Mouse (Mus musculus) neural tube, embryonic 10.5 days (tissue): ENCODE results near the gene Cd248.

Experiments
- DNase-seq: peaks from one replicate; pipeline ENCODE4 v3.0.0-alpha.2; 2017; ENCODE audit warnings: low spot score; ENCODE audit errors: extremely low spot score

Gene Cd248

DNA sequence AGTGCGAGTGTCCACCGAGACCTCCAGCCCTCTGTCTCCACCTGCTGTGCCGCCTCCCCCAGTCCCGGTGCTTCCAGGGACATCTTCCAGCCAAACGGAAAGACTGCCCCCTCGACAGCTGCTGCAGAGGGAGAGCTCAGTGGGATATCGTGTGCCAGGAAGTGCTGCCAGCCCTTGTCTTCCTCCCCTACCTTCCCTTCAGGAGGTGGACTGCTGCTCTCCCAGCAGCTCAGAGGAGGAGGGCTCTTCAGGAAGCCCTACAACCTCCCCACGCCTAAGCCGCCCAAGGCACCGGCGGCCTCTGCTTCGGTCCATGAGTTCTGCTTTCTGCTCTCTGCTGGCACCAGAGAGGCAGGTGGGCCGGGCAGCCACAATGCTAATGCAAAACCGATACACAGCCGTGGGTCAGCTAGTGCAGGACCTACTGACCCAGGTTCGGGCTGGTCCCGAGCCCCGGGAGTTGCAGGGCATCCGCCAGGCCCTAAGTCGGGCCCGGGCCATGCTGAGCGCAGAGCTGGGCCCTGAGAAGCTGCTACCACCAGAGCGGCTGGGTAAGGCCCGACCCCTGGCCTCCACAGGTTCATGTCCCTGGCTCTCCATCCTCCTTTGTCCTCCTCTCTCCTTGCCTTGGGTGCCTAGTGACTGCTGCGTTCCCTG lies 15.6 kb upstream of the Cd248 start:
- DNase-seq, result peak; percentile 16

DNA sequence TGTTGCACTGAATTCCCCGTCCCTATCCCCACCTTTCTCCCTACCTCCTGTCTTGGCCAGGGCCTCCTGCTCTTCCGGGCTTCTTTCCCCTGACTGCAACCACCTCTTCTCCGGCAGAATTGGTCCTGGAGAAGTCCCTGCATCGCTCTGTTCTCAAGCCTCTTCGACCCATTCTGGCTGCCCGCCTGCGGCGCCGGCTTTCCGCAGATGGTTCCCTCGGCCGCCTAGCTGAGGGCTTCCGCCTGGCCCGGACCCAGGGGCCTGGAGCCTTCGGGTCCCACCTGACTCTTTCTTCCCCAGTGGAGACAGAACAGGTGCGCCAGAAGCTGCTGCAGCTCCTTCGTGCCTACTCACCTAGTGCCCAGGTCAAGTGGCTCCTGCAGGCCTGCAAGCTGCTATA lies 15.0 kb upstream of the Cd248 start:
- DNase-seq, result peak; percentile 14

DNA sequence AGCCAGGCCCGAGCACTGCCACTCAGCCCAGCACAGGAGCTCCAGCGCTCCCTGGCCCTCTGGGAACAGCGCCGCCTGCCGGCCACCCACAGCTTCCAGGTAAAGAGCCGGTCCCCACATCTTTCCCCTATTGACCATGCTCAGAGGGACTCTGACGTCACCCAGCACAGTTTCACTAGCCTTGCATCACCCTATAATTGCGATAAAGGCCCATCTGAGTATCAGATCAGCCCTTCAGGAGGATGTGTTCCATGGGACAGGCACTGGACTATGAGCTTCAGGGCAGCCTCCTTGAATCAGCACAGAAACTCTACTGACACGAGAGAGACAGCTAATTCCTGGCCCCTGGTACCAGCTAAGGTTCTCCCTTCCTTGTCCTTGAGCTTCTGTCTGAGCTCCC lies 14.0 kb upstream of the Cd248 start:
- peak; percentile 74 for DNase-seq

DNA sequence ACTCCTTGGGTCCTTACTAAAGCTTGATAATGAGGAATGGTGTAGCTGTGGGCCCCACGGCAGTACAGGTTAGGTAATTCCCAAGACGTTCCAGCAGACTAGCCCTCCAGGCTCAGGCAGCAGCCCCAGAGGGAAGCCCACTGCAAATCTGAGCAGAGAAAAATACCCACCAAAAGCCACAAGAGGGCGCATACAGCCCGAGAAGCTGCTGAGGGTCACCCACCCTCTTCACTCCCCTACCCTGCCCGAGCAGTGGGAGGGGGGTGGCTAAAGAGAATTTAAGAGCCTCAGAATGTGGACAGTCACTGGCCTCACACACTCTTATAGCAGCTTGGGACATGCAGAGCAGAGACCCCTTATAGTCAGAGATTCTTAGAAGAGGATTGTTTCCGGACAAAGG lies 11.6 kb upstream of the Cd248 start:
- peak; percentile 71 for DNase-seq

DNA sequence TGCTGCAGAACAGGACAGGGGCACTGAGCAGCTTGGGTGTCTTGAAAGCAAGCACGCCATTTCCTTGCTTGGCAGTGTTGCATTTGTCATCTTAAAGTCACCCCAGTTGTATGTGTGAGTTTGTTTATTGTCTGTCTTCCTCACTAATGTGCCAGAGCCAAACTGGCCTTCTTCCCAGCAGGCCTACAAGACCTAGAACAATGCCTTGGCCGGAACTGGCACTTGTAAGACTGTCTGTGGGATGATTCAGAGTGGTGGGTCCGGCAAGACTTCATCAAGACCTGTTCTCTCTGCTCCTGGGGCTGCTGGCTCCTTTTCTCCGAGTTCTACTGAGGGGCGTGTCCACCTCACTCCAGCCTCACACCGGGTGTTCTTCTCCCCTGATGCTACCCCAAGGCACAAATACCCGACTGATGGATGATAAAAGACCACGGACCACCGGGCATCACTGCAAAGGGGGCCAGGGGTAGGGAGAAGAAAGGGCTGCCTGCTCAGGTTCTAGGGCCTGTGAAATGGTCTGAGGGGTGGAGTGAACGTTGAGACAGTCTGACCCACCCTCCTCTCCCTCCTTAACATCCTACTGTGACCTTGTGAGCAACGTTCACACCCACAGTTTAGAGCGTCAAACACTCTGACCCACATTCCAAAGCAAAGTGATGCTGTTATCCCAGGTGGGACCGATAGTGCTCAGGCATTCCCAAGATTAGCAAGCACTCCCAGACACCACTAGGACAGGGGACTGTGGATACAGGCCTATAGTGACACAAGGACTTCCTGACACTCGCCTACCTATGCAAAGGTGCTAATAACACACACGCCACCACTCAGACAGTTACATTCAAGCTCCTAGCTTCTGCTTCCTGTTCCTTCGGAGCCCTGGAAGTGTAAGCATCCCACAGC lies 9.8 kb upstream of the Cd248 start:
- no peak for DNase-seq

DNA sequence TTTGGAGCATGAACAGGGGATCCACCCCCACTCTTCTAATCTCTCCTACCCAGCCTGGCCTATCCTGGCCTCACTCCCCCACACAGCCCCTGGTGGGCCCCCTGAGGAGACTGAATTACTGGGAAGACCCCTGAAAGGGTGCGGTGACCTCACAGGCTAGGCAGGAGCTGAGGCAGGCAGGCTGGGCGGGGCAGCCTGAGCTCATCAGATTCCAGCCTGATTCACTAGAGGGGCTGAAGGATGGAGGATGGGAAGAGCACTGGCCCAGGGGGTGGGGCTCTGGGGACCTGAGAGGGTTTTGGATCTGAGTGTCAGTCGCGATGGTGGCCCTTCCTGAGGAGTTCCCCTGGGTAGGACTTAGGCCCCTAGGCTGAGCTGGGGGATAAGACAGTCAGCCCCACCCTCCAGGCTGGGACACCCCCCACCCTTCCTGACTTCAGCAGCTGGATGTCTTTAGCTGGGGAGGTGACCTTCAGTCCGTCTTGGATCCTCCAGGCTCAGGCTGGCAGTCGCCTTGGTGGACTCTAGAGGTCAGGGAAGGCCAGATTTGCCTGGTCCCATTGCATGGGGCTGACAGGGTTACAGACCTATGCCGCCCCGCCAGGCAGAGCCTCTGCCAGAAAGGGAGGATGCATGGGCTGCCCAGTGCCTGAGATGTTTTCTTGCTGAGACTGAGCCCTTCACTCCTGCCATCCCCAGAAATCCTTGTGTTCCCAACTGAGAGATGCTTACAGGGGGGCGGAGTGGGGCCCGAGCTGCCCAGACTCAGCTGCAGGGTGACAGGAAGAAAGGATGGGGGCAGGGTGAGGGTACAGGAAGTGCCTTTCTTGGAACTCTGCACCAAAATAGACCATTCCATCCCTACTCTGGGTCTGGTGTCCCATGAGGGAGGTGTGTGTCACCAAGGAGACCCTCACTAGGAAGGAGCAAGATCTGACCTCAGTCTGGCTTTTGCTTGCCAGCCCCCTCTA lies 8.8 kb upstream of the Cd248 start:
- DNase-seq, result no peak

DNA sequence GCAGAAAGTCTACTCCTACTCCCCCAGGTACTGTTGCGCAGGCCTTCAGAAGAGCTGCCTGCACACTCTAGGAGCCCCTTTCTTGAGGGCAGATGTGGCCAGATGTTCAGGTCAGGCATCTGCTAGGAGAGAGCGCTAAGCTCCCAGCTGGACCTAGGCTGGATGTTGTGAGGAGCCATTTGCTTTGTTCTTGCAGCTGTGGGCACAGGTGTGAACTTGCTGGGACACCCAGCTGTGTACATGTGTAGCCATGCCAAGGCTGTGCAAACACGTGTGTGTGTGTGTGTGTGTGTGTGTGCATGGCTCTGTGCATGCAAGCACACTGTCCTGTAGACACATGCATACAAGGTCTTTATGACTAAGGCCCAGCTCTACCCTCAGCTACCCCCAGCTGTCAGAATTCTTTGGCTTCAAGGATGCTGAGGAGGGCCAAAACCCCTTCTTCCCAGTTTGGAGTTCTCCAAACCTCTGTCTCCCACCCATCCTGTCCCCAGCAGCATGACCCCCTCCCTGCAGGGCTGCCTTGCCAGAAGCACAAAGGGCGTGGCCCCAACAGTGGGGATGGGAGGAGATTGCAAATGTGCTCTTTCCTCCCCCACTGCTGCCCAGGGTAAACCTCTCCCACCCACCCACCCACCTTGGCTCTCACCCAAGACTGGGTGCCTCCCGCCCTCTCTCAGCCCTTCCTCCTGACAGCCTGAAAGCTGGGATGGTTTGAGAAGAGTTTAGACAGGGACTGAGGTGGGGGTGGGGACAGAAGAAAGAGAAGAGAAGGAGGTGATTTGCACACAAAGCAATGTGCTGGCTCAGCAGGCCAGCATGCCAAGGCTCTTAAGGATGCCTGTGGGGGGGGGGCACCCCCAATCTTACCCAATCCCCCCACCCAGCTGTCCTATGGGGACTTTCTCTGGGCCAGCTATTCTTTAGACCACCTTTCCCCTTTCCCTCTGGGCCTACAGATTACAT lies 7.2 kb upstream of the Cd248 start:
- no peak for DNase-seq

DNA sequence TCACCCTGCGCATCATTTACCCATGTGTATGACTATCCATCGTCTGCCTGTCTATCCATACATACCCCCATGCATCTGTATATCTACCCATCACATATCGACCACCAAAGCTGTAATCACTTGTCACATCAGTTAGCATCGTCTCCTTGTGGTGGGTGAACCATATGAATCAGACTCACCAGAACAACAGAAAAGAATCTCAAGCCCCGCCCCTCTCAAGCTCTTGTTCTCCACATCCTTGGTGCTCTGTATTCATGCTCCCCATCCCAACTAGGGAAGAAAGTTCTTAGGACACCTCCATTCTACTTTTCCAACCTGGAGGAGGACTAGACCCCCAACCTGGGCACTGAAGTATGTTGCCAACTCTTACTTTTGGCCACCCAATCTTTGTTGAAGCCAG lies 5.8 kb upstream of the Cd248 start:
- no peak for DNase-seq

DNA sequence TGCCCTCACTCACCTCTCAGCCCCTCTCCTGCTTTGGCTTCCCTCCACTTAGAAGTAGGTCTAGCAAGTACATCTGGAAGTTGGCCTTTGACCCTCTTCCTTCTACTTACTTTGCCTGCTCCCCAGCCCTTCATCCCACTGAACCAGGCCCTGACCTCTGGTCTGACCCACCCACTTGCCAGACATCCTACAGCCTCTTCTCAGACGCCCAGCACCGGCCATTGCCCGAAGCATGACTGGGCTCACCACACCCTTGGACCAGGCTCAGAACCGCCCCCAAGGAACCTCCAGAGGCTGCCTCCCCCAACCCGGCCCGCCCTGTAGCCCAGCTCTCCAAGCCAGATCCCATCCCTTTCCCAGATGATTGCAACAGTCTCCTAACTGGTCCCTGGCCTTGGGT lies 5.4 kb upstream of the Cd248 start:
- DNase-seq, result no peak

DNA sequence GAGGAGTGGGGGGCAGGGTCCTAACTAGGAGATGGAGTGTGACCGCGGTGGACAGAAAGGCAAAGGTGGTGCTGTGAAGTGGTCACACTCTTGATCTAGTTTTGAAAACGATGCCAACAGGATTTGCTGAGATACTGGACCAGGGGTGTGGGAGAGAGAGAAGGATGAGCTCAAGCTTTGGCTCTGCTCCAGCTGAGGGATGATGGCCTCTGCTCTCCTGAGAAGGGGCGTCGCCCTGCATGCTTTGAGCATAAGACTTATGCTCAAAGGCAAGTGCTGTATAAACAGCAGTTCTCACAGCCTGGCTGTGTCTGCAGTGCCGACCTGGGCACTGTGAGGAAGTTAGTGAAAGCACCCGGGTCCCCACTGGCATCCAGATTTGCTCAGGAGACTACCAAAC lies 2.8 kb upstream of the Cd248 start:
- DNase-seq, result no peak

DNA sequence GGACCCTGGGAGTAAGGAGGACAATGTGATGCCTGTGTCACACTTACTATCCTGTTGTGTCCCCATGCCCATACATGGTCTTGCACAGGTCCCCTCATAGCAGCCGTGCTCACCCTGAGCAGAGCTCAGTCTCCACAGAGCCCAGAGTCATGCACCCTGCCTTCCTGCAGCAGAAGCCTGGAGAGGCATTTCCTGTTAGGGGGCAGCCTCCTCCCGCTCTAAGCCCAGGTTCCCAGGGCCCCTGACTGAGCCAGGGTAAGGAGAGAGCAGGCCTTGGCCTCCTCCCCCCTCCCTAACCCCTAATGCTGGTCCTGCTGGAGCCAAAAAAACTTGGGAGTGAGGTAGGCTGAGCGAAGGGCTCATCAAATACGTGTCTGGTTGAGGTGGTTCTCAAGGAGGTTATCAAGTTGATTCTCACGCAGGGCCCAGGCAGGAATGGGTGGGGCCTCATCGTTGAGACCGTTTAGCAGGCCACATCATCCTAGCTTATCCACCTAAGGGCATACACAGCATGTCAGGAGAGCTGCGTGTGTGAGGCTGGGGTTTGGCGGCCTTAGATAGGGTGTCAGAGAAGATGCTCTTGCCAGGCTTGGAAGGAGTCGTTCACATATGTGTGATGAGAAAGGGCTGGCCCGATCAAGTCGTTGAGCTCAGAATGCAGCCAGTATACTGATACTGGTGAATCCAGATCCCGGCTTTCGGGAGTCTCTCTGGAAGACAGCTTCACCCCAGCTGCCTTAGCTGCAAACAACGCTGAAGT lies 658 bp upstream of the Cd248 start:
- DNase-seq, result no peak

DNA sequence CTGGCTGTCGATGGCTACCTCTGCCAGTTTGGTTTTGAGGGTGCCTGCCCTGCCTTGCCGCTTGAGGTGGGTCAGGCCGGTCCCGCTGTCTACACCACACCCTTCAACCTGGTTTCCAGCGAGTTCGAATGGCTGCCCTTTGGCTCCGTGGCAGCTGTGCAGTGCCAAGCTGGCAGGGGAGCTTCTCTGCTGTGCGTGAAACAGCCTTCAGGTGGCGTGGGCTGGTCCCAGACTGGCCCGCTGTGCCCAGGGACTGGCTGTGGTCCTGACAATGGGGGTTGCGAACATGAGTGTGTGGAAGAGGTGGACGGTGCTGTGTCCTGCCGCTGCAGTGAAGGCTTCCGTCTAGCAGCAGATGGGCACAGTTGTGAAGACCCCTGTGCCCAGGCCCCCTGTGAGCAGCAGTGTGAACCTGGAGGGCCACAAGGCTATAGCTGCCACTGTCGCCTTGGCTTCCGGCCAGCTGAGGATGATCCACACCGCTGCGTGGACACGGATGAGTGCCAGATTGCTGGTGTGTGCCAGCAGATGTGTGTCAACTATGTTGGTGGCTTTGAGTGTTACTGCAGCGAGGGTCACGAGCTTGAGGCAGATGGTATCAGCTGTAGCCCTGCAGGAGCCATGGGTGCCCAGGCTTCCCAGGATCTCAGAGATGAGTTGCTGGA lies 824 bp downstream of the Cd248 start:
- no peak for DNase-seq

DNA sequence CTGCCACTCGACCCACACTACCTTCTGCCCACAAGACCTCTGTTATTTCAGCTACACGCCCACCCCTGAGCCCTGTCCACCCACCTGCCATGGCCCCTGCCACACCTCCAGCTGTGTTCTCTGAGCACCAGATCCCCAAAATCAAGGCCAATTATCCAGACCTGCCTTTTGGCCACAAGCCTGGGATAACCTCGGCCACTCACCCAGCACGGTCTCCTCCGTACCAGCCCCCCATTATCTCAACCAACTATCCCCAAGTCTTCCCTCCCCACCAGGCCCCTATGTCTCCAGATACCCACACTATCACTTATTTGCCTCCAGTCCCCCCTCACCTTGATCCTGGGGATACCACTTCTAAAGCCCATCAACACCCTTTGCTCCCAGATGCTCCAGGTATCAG lies 1.6 kb downstream of the Cd248 start:
- DNase-seq, result no peak

DNA sequence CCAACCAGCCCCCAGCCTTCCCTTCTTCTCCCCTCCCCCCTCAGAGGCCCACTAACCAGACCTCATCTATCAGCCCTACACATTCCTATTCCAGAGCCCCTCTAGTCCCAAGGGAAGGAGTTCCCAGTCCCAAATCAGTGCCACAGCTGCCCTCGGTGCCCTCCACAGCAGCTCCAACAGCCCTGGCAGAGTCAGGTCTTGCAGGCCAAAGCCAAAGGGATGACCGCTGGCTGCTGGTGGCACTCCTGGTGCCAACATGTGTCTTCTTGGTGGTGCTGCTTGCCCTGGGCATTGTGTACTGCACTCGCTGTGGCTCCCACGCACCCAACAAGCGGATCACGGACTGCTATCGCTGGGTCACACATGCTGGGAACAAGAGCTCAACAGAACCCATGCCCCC lies 2.1 kb downstream of the Cd248 start:
- DNase-seq, result no peak

DNA sequence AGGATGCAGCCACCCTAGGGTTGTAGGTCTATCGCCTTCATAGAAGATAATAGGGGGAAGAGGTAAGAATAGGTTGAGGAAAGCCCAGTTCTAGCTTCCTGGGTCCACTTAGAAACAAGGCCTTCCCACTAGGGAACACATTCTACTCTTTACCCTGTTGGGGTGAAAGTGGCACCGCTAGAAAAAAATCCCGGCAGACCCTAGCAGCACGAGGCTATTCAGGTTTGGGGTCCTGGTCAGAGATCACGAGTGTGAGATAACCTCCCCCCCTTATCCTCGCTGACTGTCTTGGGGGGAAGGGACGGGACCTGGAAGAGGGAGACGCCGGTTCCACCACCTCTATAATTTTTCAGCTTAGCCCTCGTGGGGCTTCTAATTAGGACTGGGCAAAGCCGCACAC lies 3.2 kb downstream of the Cd248 start:
- DNase-seq, result peak; percentile 52

DNA sequence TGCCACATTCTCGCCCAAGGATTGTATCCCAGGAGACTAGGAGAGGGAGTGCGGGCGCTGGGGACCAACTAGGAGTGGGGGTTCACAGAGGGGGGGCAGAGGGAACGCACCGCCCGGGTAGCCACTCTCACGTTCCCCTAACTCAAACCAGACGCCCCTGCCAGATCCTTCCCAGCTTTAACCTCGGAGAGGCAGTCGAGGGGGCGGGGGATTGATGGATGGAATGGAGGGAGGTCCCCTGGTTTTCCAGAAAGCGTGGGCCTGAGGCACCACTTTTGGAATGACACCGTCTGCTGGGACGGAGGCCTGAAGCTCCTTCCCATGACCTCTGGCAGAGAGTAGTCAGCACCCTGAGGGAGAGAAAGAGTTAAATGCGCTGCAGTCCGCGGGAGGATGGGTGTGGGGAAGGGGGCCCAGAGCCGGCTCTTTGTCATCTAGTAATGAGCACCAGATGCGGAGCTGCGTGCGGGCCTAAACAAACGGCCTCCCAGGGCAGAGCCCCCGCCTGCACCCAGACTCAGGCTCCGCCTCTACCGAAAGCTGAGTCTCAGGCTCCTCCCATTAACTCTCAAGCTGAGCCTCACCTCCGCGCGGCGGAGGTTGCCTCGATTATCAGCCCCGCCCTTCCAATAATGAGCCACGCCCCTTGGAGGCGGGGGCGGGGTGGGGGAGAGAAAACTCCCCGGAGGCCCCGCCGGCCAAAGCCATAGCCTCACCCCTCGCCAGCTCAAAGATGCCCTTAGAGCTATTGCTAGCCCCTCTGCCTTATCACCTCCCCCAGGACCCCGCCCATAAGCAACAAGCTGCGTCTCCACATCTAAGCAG lies 3.9 kb downstream of the Cd248 start:
- peak; percentile 90 for DNase-seq

DNA sequence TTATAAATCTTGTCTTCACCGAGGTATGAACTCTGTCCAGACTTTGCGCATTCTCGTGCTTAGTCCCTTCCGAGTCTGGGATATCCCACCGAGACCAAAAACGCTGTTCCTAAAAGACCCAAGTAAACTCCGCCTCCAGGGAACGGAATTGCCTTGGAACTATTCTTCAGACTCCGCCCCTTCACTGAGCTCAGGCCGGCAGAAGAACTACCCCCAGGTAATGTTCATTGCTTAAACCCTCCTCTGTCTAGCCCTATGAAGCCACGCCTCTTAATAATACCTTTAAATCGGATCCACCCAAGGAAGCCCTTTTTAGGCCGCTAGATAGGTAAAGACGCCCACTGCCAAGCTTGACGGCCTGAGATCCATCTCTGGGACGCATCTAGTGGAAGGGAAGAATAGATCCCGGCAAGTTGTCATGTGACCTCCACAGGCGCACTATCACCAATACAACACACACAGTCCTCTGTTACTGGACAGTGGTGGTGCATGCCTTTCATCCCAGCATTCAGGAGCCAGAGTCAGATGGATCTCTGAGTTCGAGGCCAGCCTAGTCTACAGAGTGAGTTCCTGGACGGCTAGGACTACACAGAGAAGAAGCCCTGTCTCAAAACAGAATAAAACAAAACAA lies 4.6 kb downstream of the Cd248 start:
- peak; percentile 50 for DNase-seq

DNA sequence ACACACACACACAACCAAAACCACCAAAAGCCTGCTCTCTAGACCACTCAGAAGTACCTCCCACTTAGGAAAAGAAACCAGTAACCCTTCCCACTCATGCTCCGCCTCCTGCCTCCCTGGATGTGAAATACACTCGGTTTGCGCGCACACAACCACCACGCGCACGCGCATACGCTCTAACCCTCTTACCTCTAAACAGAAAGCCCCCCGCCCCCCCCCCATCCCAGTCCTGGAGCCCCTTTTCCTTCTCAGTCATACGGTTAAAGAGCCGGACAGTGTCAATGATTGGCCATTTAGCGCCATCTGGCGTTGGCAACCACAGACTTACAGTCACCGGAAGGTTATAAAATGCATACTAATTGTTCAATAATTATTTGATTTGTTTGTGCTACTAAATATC lies 5.2 kb downstream of the Cd248 start:
- DNase-seq, result peak; percentile 80
